Mouse (Mus musculus) Patski (cell line): Measurements from ENCODE around the gene Eng. TPM values are rescaled to one million over a fixed set of nuclear protein-coding genes. Genes with fewer than 3 reads are reported as not detected.

Experiments
- ATAC-seq: fragments of 100-300 bp; one replicate; pipeline ENCODE4 v1.8.0; 2021
- CTCF ChIA-PET: fragments of 350-600 bp; sonication (Branson Sonifier 250); formaldehyde crosslinking; loops from one replicate; lab custom pipeline; 2022; ENCODE audit warnings: inconsistent platforms; lab: Charles Lee
- POLR2A ChIA-PET: fragments of 350-600 bp; sonication (Branson Sonifier 250); formaldehyde crosslinking; loops from one replicate; lab custom pipeline; 2022; ENCODE audit warnings: antibody characterized with exemption, inconsistent platforms; lab: Charles Lee
- DNase-seq: peaks from one replicate; pipeline ENCODE4 v3.0.0-alpha.2; 2011; ENCODE audit warnings: low read depth, low spot score
- H3K27me3 ChIP-seq: fragments of 371-371 bp; one replicate; pipeline ENCODE4 v1.5.1; 2021
- CTCF ChIP-seq: fragments of 100-300 bp; IDR thresholded peaks from one replicate; pipeline ENCODE4 v1.5.1; 2021
- in situ Hi-C: fragments of 300-500 bp; cut with MboI; formaldehyde crosslinking; loops from 3 replicates; pipeline ENCODE4 v1.11.1; 2018; ENCODE audit warnings: low pct_unique_long_range_greater_than_20kb, mixed read lengths
- polyA plus RNA-seq: library from polyadenylated mRNA; unstranded; gene quantifications from one replicate; pipeline ENCODE4 v1.2.3, GENCODE M21; 2021

Eng gene
- polyA plus RNA-seq, 1 experiment from 2014 or later, result 1.5 TPM

GRCm38 (mm10) chr2:32607262-32607947, 39.0 kb upstream of the Eng start:
- CTCF ChIA-PET, result interaction anchor here (1.0 to 1.8 kb wide), 4 partner anchors 14 to 25 kb away, joined by 3 to 5 read pairs (median 4); no protein-coding TSS in a partner anchor
- no peak for TF ChIP-seq CTCF
- no peaks in the 10 kb centered on the region for H3K27me3 ChIP-seq
- POLR2A ChIA-PET, result interaction anchor here (0.9 to 1.3 kb wide), 3 partner anchors 12 to 87 kb away, joined by 3 read pairs; no protein-coding TSS in a partner anchor
- in situ Hi-C loops, result no loop called here
- ATAC-seq (peak; percentile 22), DNase-seq (no peak)

GRCm38 (mm10) chr2:32608141-32608777, 38.1 kb upstream of the Eng start:
- ChIA-PET CTCF (interaction anchor here (1.0 to 1.8 kb wide), 5 partner anchors 16 to 81 kb away, joined by 3 to 5 read pairs (median 4); no protein-coding TSS in a partner anchor), POLR2A (interaction anchor here (0.9 to 1.3 kb wide), 3 partner anchors 13 to 86 kb away, joined by 3 read pairs; no protein-coding TSS in a partner anchor)
- in situ Hi-C loops, result no loop called here
- peak; percentile 49 for ATAC-seq
- no peak for TF ChIP-seq CTCF
- H3K27me3 ChIP-seq, result no peaks in the 10 kb centered on the region
- DNase-seq, result no peak

GRCm38 (mm10) chr2:32608778-32609435, 37.5 kb upstream of the Eng start:
- H3K27me3 ChIP-seq, result no peaks in the 10 kb centered on the region
- no peak for TF ChIP-seq CTCF
- in situ Hi-C loops, result no loop called here
- POLR2A ChIA-PET, result interaction anchor here (0.9 to 1.5 kb wide), 2 partner anchors 18 to 23 kb away, joined by 3 read pairs; no protein-coding TSS in a partner anchor
- DNase-seq, result no peak
- peak; percentile 2 for ATAC-seq
- CTCF ChIA-PET, result interaction anchor here (0.8 to 1.8 kb wide), 5 partner anchors 15 to 80 kb away, joined by 3 to 5 read pairs (median 4); no protein-coding TSS in a partner anchor

GRCm38 (mm10) chr2:32610610-32611229, 35.7 kb upstream of the Eng start:
- no peaks in the 10 kb centered on the region for H3K27me3 ChIP-seq
- no peak for DNase-seq
- CTCF ChIA-PET, result interaction anchor here (0.7 to 2.1 kb wide), 5 partner anchors 11 to 35 kb away, joined by 3 to 5 read pairs (median 3); partner anchors contain the start of genes 9430097D07Rik and Ak1
- no peak for ATAC-seq
- POLR2A ChIA-PET, result interaction anchor here (1.5 kb wide), 1 partner anchor 16 kb away, joined by 3 read pairs; no protein-coding TSS in a partner anchor
- in situ Hi-C loops, result no loop called here
- no peak for TF ChIP-seq CTCF

- ChIA-PET CTCF (interaction anchor here (1.5 kb wide), 1 partner anchor 29 kb away, joined by 5 read pairs; no protein-coding TSS in a partner anchor), POLR2A (no interaction called here)
- in situ Hi-C loops, result no loop called here
- TF ChIP-seq CTCF, result no peak
- H3K27me3 ChIP-seq, result no peaks in the 10 kb centered on the region
- ATAC-seq, result no peak
- no peak for DNase-seq
Measured at GRCm38 (mm10) chr2:32612274-32612673, 34.1 kb upstream of the Eng start.

- CTCF ChIA-PET, result interaction anchor here (1.7 to 2.0 kb wide), 2 partner anchors 15 to 34 kb away, joined by 5 to 7 read pairs; no protein-coding TSS in a partner anchor
- no peak for DNase-seq
Measured at GRCm38 (mm10) chr2:32617109-32617508, 29.3 kb upstream of the Eng start.

GRCm38 (mm10) chr2:32617601-32618000, 28.8 kb upstream of the Eng start:
- ChIA-PET POLR2A (no interaction called here), CTCF (interaction anchor here (1.7 to 2.0 kb wide), 2 partner anchors 14 to 34 kb away, joined by 5 to 7 read pairs; no protein-coding TSS in a partner anchor)
- in situ Hi-C loops, result no loop called here
- DNase-seq (no peak), ATAC-seq (no peak)
- H3K27me3 ChIP-seq, result no peaks in the 10 kb centered on the region
- TF ChIP-seq CTCF, result no peak

More at GRCm38 (mm10) chr2:32617109-32617508, 29.3 kb upstream of the Eng start:
- H3K27me3 ChIP-seq, result no peaks in the 10 kb centered on the region
- POLR2A ChIA-PET, result no interaction called here
- no peak for ATAC-seq
- no peak for TF ChIP-seq CTCF
- in situ Hi-C loops, result no loop called here

GRCm38 (mm10) chr2:32618051-32618450, 28.3 kb upstream of the Eng start:
- CTCF ChIA-PET, result no interaction called here
- DNase-seq (no peak), ATAC-seq (no peak)
- in situ Hi-C loops, result no loop called here
- TF ChIP-seq CTCF, result no peak
- H3K27me3 ChIP-seq, result no peaks in the 10 kb centered on the region
- POLR2A ChIA-PET, result no interaction called here

- ATAC-seq (peak; percentile 14), DNase-seq (no peak)
- POLR2A ChIA-PET, result no interaction called here
- no peak for TF ChIP-seq CTCF
- no peaks in the 10 kb centered on the region for H3K27me3 ChIP-seq
- in situ Hi-C loops, result no loop called here
- CTCF ChIA-PET, result interaction anchor here (0.9 kb wide), 1 partner anchor 10 kb away, joined by 3 read pairs; no protein-coding TSS in a partner anchor
Measured at GRCm38 (mm10) chr2:32620682-32621516, 25.5 kb upstream of the Eng start.
